Mouse (Mus musculus) liver, postnatal 0 days (tissue): Measurements from ENCODE around the gene Spon1.

ENCODE experiments used
- CTCF ChIP-seq: sonication (generic); IDR thresholded peaks from 2 replicates; pipeline ENCODE4 v1.5.1; 2016; ENCODE audit warnings: antibody characterized with exemption, low read depth
- EP300 ChIP-seq: IDR thresholded peaks from 2 replicates; pipeline ENCODE4 v1.6.1; 2016; ENCODE audit warnings: antibody characterized with exemption, low read depth, mild to moderate bottlenecking

- TF ChIP-seq CTCF: no peak
- no peak for TF ChIP-seq EP300
These were observed 135.7 kb downstream of the Spon1 start for GRCm38 (mm10) chr7:113901511-113901910.
